Mouse (Mus musculus): ENCODE data around the gene Cd27.
"Not testable (repeated sequence)": the region's sequence is repeated elsewhere in the genome, so short reads cannot be mapped to it uniquely, and the experiment has no call there.

Cd27 gene

GRCm38 (mm10) chr6:125236782-125237181 is at the start of gene Cd27:
Gene Cd27 (minus strand): TSS chr6:125237010.
- DNase-seq = no peak

GRCm38 (mm10) chr6:125285890-125286289 is 49.1 kb upstream of the Cd27 start, which contains the start of gene Tuba3a:
Gene Tuba3a (minus strand): TSS chr6:125286042.
- no peak for DNase-seq

- DNase-seq = no peak
Measured at GRCm38 (mm10) chr6:125284751-125285150, 47.9 kb upstream of the Cd27 start.

- DNase-seq = no peak
Measured at GRCm38 (mm10) chr6:125284250-125284649, 47.4 kb upstream of the Cd27 start.

GRCm38 (mm10) chr6:125282721-125283120 is 45.9 kb upstream of the Cd27 start:
- not testable (repeated sequence) for DNase-seq

DNA sequence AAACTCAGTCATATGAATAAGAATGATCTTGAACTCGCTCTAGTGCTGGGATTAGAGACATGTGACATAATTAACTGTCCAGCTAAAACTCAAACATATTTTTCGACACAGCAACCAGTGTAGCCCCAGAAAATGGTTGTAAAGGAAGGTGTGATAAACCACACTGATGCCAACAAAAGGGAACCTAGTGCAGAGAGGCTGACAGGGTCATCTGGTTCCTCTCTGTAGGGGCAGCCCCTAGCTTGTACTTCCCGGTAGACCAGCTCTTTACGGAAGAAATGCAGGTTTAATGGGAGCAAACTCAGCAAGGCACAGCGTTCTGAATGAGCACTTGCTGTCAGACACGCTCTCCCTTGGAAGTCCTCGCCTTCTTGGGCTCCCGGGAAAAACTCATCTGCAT is 42.9 kb upstream of the Cd27 start:
- DNase-seq = no peak

GRCm38 (mm10) chr6:125274841-125275563 is 38.2 kb upstream of the Cd27 start:
- no peak for DNase-seq

DNA sequence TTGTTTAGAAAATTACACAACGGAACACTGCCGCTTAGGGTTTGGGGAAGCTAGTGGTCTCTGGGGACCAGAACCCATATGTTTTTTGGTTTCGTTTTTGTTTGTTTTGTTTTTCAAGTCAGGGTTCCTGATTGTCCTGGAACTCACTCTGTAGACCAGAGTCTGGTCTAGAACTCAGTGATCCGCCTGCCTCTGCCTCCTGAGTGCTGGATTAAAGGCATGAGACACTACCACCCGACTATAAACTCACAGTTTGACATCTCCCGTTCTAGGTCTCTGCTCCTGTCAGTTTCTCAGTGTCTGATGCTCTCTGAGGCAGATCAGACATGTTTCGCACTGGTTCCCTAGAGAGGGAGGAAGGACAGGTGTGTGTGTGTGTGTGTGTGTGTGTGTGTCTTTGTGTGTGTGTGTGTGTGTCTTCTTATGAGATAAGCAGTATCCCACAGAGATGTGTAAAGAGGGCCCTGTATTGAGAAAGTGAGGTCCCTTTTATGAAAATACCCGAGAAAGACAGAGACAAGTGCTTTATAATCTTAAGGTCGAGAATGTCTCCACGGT is 35.5 kb upstream of the Cd27 start:
- no peak for DNase-seq

- DNase-seq = peak; percentile 100
Measured at GRCm38 (mm10) chr6:125271455-125272227, 34.8 kb upstream of the Cd27 start.

DNA sequence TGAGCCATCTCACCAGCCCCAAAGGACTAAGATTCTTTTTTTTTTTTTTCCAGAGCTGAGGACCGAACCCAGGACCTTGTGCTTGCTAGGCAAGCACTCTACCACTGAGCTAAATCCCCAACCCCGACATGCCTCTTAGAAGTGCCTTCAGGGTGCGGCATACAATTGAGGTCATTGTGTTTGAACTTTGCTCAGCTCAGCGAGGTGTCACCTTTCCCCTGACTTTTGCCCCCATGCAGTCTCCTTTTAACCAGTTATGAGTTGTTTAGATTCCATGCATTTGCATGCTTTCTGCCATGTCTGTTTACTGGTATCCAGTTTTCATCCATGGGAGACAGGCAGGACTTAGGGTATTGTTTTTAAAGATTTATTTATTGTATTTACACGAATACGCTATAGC is 32.0 kb upstream of the Cd27 start:
- no peak for DNase-seq

DNA sequence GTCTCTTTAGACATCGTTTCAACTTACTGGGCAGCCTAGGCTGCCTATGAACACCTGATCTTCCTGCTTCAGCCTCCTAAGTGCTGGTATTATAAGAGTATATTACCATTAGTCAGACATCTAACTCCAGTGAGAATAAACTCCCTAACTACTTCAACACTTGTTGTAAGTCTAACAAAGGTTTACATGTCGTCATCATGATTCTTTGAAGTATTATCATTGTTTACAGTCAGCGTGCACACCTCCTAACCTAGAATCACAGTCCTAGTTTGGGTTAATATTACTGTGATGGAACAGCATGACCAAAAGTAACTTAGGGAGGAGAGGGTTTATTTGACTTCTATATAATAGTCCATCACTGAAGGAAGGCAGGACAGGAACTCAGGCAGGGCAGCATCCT is 30.7 kb upstream of the Cd27 start:
- no peak for DNase-seq

GRCm38 (mm10) chr6:125266600-125266999 is 29.8 kb upstream of the Cd27 start:
- DNase-seq = not testable (repeated sequence)

DNA sequence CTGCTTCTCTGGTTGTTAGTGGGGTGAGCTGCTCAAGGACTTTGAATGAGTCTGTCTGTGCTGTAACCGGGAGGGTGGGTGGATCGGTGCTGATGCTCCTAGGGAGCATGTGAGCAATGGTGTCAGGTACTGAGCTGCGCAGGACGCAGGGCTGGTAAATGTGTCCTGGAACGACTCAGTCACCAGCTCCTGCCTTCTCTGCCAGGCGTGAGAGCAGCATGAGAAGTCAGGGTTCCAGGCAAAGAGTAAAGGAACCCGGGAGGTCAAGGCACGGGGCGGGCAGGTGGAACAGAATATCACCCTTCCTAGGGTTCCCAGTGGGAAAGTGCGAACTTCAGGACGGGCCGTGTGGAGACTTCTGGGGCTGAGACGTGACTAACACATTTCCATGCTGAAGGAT is 29.3 kb upstream of the Cd27 start:
- DNase-seq = no peak

- DNase-seq = no peak
Measured at GRCm38 (mm10) chr6:125265239-125265638, 28.4 kb upstream of the Cd27 start.

DNA sequence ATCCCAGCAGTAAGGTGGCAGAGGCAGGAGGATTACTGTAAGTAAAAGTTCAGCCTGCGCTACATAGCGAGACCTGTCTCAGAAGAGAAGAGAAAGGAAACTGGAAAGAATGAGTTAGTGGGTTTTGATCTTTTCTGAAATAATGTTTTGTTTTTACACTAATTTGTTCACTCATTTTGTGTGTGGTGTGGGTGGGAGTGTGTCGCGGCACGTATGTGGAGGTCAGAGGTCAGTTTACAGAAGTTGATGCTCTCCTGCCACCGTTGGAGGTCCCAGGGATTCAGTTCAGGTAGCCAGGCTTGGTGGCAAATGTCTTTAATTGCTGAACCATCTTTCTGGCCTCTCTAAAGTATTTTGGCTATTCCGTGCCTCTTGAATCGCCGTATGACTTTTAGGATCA is 27.4 kb upstream of the Cd27 start:
- no peak for DNase-seq

GRCm38 (mm10) chr6:125260006-125260555 is 23.3 kb upstream of the Cd27 start:
- no peak for DNase-seq

DNA sequence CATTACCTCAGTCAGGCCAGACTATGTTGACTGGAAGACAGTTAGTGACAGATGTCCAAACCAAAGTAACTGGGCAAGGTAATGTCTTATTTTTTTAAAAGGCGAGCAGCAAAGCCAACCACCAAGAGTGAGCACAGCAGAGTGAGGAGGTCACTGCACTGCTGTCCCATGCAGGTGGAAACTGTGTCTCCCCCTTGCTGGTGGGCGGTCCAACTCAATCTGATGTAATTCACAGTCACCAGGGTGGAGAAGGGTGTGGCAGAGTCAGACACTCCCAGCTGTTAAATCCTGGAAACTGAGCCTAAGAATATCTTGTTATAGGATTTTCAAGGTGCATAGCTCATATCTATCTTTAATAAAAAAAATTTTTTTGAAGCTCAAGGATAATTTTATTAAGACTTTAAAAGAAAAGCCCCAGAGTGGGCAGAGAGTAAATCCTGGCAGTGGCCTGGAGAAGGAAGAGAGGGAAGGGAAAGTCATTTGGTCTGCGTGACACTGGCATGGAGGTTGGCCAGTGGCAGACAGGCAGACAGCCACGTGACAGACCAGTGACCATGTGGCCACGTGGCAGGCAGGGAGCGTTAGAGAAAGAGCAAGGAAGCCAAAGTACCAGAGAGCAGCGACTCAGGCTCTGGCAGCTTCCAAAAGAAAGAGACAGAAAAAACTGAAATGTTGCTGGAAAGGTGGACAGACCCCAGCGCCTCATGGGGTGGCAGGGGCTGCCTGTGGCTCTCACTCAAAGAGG is 19.6 kb upstream of the Cd27 start:
- peak; percentile 97 for DNase-seq

GRCm38 (mm10) chr6:125255516-125256044 is 18.8 kb upstream of the Cd27 start:
- no peak for DNase-seq

DNA sequence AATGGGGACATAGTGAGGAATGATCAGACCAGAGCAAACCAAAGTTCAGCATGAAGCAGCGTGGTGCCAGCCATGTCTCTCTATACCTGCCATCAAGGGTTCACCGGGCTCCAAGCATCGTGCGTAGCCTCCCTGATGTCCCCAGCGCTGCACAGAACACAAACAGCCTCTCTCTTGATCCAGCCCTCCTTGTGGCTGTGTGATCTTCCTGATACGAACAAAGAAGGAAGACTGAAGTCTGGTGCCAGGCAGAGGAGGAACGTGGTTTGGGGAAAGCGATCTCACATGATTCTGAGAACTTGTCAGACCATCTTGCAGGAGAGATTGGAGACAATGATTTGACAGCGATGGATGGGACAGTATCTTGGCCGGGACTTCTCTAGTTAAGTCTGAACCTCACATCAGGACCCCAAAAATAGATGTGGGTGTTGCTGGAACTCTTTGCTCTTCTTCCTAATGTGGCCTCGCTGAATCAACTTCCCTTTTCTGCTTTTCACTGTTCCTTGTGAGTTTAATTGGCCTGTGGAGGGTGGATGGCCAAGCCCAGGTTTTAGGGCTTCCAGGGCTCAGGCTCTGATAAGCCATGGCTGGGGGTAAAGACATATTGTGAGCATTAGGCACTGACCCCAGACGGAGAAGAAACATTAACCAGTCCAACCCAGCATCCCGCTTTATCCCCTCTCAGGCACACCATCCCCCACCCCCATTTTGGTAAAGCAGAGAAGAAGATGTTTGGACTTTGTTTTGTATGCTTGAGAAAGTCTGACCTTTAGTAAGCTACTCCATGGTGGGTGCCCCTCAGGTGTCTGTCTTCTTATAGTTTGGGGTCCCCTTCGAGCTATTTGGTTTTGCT is 17.3 kb upstream of the Cd27 start:
- DNase-seq = peak; percentile 94

- no peak for DNase-seq
Measured at GRCm38 (mm10) chr6:125252711-125253110, 15.9 kb upstream of the Cd27 start.

GRCm38 (mm10) chr6:125252285-125252684 is 15.5 kb upstream of the Cd27 start:
- peak; percentile 96 for DNase-seq

DNA sequence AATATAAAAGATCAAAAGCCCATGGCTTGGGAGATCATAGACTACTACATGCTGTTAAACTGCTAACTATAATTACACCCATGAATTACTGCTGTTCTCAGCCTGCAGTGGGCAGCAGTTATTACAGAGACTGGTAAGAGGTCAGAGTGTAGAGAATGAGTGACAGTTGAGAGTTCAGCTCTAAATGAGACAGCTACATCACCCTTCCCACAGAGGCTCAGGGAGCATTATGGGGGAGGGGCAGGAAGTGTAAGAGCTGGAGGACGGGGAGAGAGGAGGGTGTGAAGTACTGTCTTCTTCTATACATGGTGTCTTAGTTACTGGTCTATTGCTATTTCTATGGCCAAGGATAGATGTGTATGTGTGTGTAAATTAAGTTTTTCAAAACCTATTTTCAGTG is 7.7 kb upstream of the Cd27 start:
- DNase-seq = no peak

All from heart, adult 11 months (tissue).